Mouse (Mus musculus): Measurements from ENCODE around the gene Stard8. TPM values are rescaled to one million over a fixed set of nuclear protein-coding genes. Genes with fewer than 3 reads are reported as not detected.
"Not testable (repeated sequence)": the region's sequence is repeated elsewhere in the genome, so short reads cannot be mapped to it uniquely, and the experiment has no call there.

The Stard8 gene
- polyA plus RNA-seq (2015; fragmentation: Nextera tagmentation; extraction: Ambion mirVana), result 16.0 and 16.1 TPM in 2 replicates

DNA sequence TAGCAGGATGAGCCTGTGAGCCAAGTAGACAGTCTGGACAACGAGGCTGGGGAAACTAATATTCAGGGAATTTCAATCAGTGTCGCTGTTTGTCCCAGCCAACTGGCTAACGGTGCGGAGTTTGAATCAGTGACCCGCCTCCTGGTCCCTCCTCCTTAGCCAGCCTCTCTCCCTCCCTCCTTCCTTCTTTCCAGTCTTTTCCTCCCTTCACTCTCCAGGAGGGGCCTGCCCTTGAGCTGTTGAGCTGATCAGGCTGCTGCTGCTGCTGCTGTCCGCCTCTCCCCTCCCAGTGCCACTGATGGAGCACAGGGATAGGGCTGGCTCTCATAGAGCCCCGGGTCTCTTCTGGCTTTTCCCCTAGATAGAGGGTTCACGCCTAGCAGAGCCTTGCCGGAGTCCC lies at the start of gene Stard8:
Gene Stard8 (plus strand): TSS at position 203 of the 400 bp plus-strand sequence.
- H3K36me3 ChIP-seq (ENCODE audit: control insufficient read depth, insufficient read depth), result no peaks in the 10 kb centered on the region
- H3K27me3 ChIP-seq (ENCODE audit: control insufficient read depth, insufficient read depth, low read length), result no peaks in the 10 kb centered on the region; the same call in 1 of the 2 replicates
- H3K4me3 ChIP-seq (ENCODE audit: low read length), result peak within 1 kb of the TSS; percentile 35
- H3K4me1 ChIP-seq (ENCODE audit: control insufficient read depth, insufficient read depth, low read length), result peaks cover 16% of the 10 kb centered on the region
- peak within 1 kb of the TSS; percentile 53 for H3K27ac ChIP-seq (ENCODE audit: low read length)
- 34% methylated on average over 9 of the region's 9 CpGs for WGBS
- H3K9me3 ChIP-seq (replicated peaks; ENCODE audit: control insufficient read depth, low read length), result no peaks in the 10 kb centered on the region
- peak within 1 kb of the TSS; percentile 41 for H3K4me2 ChIP-seq (ENCODE audit: low read depth, low read length)
- peak; percentile 49 for ATAC-seq (replicated peaks; ENCODE audit: extremely low read depth, insufficient read depth, low FRiP score)
- H3K9ac ChIP-seq (ENCODE audit: low read length), result peak within 1 kb of the TSS; percentile 49

DNA sequence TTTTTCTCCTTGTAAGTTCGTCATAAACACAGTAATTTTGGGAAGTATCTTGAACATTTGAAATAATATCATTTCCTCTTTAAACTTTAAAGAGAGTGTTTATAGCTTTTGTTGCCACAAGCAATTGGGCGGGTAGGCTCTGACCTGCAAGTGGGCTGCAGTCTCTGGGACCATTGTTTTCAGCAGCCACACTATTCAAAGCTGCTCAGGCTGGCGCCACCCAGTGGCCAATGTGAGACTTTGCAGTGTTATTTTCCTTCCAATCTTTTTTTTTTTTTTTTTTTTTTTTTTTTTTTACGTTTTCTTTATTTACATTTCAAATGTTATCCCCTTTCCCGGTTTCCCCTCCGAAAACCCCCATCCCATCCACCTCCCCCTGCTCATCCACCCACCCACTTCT lies 49.1 kb upstream of the Stard8 start:
- H3K4me3 ChIP-seq (ENCODE audit: low read length), result no peak overlapping the region
- no peaks in the 10 kb centered on the region for H3K4me1 ChIP-seq (ENCODE audit: control insufficient read depth, insufficient read depth, low read length)
- no peaks in the 10 kb centered on the region for H3K36me3 ChIP-seq (ENCODE audit: control insufficient read depth, insufficient read depth)
- no peaks in the 10 kb centered on the region for H3K27me3 ChIP-seq (ENCODE audit: control insufficient read depth, insufficient read depth, low read length)
- no peaks in the 10 kb centered on the region for H3K9me3 ChIP-seq (replicated peaks; ENCODE audit: control insufficient read depth, low read length)
- ATAC-seq (replicated peaks; ENCODE audit: extremely low read depth, insufficient read depth, low FRiP score), result no peak
- H3K27ac ChIP-seq (ENCODE audit: low read length), result no peak overlapping the region
- H3K9ac ChIP-seq (ENCODE audit: low read length), result no peak overlapping the region
- no peak overlapping the region for H3K4me2 ChIP-seq (ENCODE audit: low read depth, low read length)
- 18% methylated on average over 6 of the region's 6 CpGs for WGBS

DNA sequence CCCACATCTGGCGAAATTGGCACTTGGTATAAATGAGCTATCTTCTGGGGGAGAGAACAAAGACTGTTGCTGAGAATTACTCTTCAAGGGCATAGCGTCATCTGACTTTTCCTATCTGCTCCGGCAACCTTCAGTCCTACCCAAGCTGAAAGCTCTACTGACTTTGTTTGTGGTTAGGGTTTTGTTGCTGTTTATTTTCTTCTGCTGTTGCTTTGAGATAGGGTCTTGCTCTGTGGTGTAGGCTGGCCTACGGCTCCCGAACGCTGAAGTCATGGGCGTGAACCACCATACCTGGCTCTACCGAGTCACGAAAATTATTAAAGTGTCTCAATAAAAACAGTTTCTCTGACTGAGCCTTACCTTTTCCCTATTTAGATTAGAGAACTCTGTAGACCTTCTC lies 44.8 kb upstream of the Stard8 start:
- ATAC-seq (replicated peaks; ENCODE audit: extremely low read depth, insufficient read depth, low FRiP score), result no peak
- H3K27ac ChIP-seq (ENCODE audit: low read length), result no peak overlapping the region
- H3K27me3 ChIP-seq (ENCODE audit: control insufficient read depth, insufficient read depth, low read length), result no peaks in the 10 kb centered on the region
- H3K4me1 ChIP-seq (ENCODE audit: control insufficient read depth, insufficient read depth, low read length), result no peaks in the 10 kb centered on the region
- H3K9me3 ChIP-seq (replicated peaks; ENCODE audit: control insufficient read depth, low read length), result no peaks in the 10 kb centered on the region
- no peak overlapping the region for H3K4me3 ChIP-seq (ENCODE audit: low read length)
- 86% methylated on average over 9 of the region's 9 CpGs for WGBS
- H3K9ac ChIP-seq (ENCODE audit: low read length), result no peak overlapping the region
- H3K4me2 ChIP-seq (ENCODE audit: low read depth, low read length), result no peak overlapping the region
- H3K36me3 ChIP-seq (ENCODE audit: control insufficient read depth, insufficient read depth), result no peaks in the 10 kb centered on the region

DNA sequence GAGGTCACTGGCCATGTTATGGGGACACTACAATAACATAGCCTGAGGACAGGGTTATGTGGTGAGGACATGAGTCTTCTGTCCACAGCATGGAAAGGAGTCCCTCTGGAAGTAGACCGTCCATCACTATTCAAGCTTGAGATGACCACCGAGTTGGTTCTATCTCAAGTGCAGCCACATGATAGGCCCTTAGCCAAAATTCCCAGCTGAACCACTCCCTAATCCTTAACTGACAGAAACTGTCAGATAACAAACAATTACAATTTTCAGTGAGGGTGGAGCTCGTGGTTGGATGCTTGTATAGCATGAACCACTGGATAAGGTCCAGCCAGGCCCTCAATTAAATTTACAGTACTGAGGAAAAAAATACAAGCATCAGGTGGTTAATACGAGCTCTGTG lies 44.0 kb upstream of the Stard8 start:
- no peak for ATAC-seq (replicated peaks; ENCODE audit: extremely low read depth, insufficient read depth, low FRiP score)

DNA sequence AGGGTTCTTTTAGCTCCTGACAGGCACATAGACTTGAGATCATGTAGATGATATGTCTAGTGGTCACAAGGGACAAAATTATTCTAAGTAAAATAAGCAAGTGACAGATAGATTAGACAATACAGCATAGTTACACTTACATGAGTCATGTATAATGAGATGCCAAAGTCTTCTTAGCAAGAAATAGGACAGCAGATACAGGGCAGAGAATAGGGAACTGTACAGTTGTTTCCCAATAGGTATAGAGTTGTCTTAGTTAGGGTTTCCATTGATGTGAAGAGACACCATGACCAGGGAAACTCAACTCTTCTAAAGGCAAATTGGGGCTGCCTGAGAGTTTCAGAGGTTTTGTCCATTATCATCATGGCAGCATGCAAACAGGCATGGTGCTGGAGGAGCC lies 39.3 kb upstream of the Stard8 start:
- Histone ChIP-seq H3K4me1 (ENCODE audit: control insufficient read depth, insufficient read depth, low read length) (no peaks in the 10 kb centered on the region), H3K9me3 (replicated peaks; ENCODE audit: control insufficient read depth, low read length) (no peaks in the 10 kb centered on the region), H3K4me3 (ENCODE audit: low read length) (no peak overlapping the region), H3K27ac (ENCODE audit: low read length) (no peak overlapping the region), H3K9ac (ENCODE audit: low read length) (no peak overlapping the region), H3K4me2 (ENCODE audit: low read depth, low read length) (no peak overlapping the region), H3K27me3 (ENCODE audit: control insufficient read depth, insufficient read depth, low read length) (no peaks in the 10 kb centered on the region), H3K36me3 (ENCODE audit: control insufficient read depth, insufficient read depth) (no peaks in the 10 kb centered on the region)
- no peak for ATAC-seq (replicated peaks; ENCODE audit: extremely low read depth, insufficient read depth, low FRiP score)

More for the DNA sequence above, 44.0 kb upstream of the Stard8 start:
- H3K9me3 ChIP-seq (replicated peaks; ENCODE audit: control insufficient read depth, low read length), result no peaks in the 10 kb centered on the region
- H3K36me3 ChIP-seq (ENCODE audit: control insufficient read depth, insufficient read depth), result no peaks in the 10 kb centered on the region
- no peak overlapping the region for H3K9ac ChIP-seq (ENCODE audit: low read length)
- no peak overlapping the region for H3K4me2 ChIP-seq (ENCODE audit: low read depth, low read length)
- H3K27me3 ChIP-seq (ENCODE audit: control insufficient read depth, insufficient read depth, low read length), result no peaks in the 10 kb centered on the region
- no peak overlapping the region for H3K27ac ChIP-seq (ENCODE audit: low read length)
- H3K4me1 ChIP-seq (ENCODE audit: control insufficient read depth, insufficient read depth, low read length), result no peaks in the 10 kb centered on the region
- no peak overlapping the region for H3K4me3 ChIP-seq (ENCODE audit: low read length)
- 57% methylated on average over 4 of the region's 4 CpGs for WGBS

DNA sequence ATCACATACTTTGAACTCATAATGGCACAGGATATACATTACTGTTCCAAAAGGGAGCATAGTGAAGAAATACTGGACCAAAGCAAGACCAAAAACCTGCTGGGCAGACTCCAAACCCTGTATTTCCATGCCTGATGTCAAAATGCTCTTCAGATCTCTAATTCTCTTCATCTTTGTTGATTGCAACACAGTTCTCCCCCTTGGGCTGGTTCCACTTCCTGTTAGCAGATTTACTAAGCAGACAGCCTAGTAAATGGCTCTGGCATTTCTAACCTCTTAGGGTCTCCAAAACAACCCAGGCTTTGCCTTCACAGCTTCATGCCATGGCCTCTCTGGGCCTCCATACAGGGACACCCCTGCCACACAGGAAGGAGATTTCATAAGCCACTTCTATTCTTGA lies 38.5 kb upstream of the Stard8 start:
- no peak overlapping the region for H3K9ac ChIP-seq (ENCODE audit: low read length)
- H3K27ac ChIP-seq (ENCODE audit: low read length), result no peak overlapping the region
- H3K36me3 ChIP-seq (ENCODE audit: control insufficient read depth, insufficient read depth), result no peaks in the 10 kb centered on the region
- no peaks in the 10 kb centered on the region for H3K9me3 ChIP-seq (replicated peaks; ENCODE audit: control insufficient read depth, low read length)
- ATAC-seq (replicated peaks; ENCODE audit: extremely low read depth, insufficient read depth, low FRiP score), result no peak
- no peak overlapping the region for H3K4me3 ChIP-seq (ENCODE audit: low read length)
- H3K27me3 ChIP-seq (ENCODE audit: control insufficient read depth, insufficient read depth, low read length), result no peaks in the 10 kb centered on the region
- H3K4me1 ChIP-seq (ENCODE audit: control insufficient read depth, insufficient read depth, low read length), result no peaks in the 10 kb centered on the region
- no peak overlapping the region for H3K4me2 ChIP-seq (ENCODE audit: low read depth, low read length)

DNA sequence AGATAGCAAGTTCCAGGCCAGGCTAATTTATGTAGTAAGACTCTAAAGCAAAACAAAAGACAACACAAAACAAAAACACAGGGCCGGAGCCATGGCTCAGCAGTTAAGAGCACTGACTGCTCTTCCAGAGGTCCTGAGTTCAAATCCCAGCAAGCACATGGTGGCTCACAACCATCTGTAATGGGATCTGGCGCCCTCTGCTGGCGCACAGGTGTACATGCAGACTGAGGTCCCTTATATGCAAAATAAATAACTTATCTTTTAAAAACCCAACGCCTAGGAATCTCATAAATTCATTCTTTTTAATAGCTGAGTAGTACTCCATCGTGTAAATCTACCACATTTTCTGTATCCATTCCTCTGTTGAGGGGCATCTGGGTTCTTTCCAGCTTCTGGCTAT lies 16.4 kb upstream of the Stard8 start:
- not testable (repeated sequence) for H3K27ac ChIP-seq (ENCODE audit: low read length); ATAC-seq (replicated peaks; ENCODE audit: extremely low read depth, insufficient read depth, low FRiP score); H3K4me2 ChIP-seq (ENCODE audit: low read depth, low read length); H3K9me3 ChIP-seq (replicated peaks; ENCODE audit: control insufficient read depth, low read length); H3K36me3 ChIP-seq (ENCODE audit: control insufficient read depth, insufficient read depth); H3K27me3 ChIP-seq (ENCODE audit: control insufficient read depth, insufficient read depth, low read length); H3K9ac ChIP-seq (ENCODE audit: low read length); H3K4me1 ChIP-seq (ENCODE audit: control insufficient read depth, insufficient read depth, low read length); H3K4me3 ChIP-seq (ENCODE audit: low read length)
- WGBS, result 49% methylated on average over 5 of the region's 5 CpGs

DNA sequence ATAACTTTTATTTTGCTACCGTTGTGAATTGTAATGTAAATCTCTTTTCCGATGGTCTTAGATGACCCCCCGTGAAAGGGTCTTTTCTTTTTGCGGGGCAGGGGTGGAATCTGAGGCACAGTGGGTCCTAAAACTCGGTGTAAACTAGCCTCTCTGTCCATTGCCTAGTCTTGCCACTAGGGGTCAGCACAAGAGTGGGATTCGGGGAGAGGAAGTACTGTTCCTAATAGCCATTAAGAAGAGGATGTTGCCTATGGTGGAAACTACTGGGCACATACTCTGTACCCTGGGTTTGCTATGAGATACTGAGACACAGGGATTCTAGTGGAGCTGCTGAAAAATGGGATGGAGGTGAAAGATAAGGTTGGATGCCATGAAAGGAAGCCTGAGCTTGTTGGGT lies 13.5 kb upstream of the Stard8 start:
- ATAC-seq (replicated peaks; ENCODE audit: extremely low read depth, insufficient read depth, low FRiP score), result 0 out of 2 replicates have a peak, but pooled peaks have one; percentile 32
- 31% methylated on average over 6 of the region's 6 CpGs for WGBS
- Histone ChIP-seq H3K9ac (ENCODE audit: low read length) (no peak overlapping the region), H3K27ac (ENCODE audit: low read length) (no peak overlapping the region), H3K27me3 (ENCODE audit: control insufficient read depth, insufficient read depth, low read length) (no peaks in the 10 kb centered on the region; the same call in 1 of the 2 replicates), H3K9me3 (replicated peaks; ENCODE audit: control insufficient read depth, low read length) (no peaks in the 10 kb centered on the region), H3K36me3 (ENCODE audit: control insufficient read depth, insufficient read depth) (no peaks in the 10 kb centered on the region), H3K4me2 (ENCODE audit: low read depth, low read length) (no peak overlapping the region), H3K4me3 (ENCODE audit: low read length) (no peak overlapping the region), H3K4me1 (ENCODE audit: control insufficient read depth, insufficient read depth, low read length) (peaks cover 2% of the 10 kb centered on the region; the same call in 1 of the 2 replicates)

DNA sequence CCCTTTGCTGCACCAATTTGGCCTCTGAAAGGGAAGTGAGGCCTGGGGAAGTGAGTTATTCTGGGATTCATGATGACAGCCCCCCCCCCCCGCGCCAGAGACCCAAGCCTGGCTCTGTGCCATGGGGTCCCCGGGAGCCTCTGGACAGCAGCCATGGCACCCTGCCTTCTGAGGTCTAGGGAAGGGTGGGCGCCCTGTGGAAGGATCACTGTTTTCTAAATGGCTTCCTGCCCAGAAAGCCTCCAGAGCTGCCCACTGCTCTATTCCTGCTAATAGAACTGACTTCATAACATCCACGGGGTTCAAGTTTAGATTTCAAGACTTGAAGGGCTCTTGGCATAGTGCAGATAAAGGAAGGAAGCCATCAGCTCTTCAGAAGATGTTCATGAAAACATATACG lies 983 bp upstream of the Stard8 start:
- no peak overlapping the region for H3K9ac ChIP-seq (ENCODE audit: low read length)
- peak; percentile 37; the same call in 1 of the 2 replicates for ATAC-seq (replicated peaks; ENCODE audit: extremely low read depth, insufficient read depth, low FRiP score)
- no peak overlapping the region for H3K4me3 ChIP-seq (ENCODE audit: low read length)
- H3K36me3 ChIP-seq (ENCODE audit: control insufficient read depth, insufficient read depth), result no peaks in the 10 kb centered on the region
- H3K4me1 ChIP-seq (ENCODE audit: control insufficient read depth, insufficient read depth, low read length), result peaks cover 16% of the 10 kb centered on the region
- no peaks in the 10 kb centered on the region; the same call in 1 of the 2 replicates for H3K27me3 ChIP-seq (ENCODE audit: control insufficient read depth, insufficient read depth, low read length)
- H3K27ac ChIP-seq (ENCODE audit: low read length), result peak overlapping the region; percentile 53
- no peaks in the 10 kb centered on the region for H3K9me3 ChIP-seq (replicated peaks; ENCODE audit: control insufficient read depth, low read length)
- no peak overlapping the region for H3K4me2 ChIP-seq (ENCODE audit: low read depth, low read length)
- WGBS, result 34% methylated on average over 6 of the region's 6 CpGs
